Mouse (Mus musculus) brain, adult 2 months (tissue): ENCODE results near the gene Agr3.

Experiments used
- DNase-seq: peaks from one replicate; pipeline ENCODE4 v3.0.0; 2011; ENCODE audit warnings: low read depth, low spot score

The Agr3 gene

DNA sequence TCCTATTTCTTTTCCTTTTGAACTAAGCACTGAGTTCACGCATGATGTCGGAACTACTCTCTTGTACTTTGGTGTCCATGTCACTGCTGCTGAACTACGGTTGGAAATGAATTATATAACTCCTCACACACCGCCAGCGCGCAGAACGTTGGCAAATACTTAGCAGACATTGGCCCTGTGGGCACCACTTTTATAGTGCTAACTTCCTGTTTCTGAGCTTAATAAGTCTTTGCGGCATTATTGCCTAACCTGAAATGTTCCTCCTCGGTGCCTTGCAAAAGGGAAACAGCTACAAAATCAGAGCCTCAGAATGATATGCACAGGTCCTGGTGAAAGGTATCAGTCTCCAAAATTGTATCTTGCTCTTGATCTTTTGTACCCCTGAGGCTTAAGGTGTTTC is 58.1 kb downstream of the Agr3 start:
- no peak for DNase-seq

DNA sequence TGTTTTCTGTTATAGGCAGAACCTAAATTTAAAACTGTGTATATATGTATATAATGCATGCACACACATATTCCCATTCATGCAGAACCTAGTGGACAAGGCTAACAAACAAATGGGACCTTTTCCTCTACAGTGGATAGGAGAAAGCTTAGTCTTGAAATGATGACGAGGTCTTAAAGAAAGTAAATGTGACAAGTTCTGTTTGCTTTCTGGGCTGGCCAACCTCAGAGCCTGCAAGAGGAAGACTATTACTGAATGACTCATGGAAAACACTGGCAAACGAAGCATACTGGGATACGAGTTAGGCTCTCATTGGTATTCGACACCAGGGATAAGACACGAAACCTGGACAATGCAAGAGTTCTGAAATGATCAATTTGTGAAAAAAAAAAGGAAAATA is 59.3 kb downstream of the Agr3 start:
- DNase-seq = no peak

DNA sequence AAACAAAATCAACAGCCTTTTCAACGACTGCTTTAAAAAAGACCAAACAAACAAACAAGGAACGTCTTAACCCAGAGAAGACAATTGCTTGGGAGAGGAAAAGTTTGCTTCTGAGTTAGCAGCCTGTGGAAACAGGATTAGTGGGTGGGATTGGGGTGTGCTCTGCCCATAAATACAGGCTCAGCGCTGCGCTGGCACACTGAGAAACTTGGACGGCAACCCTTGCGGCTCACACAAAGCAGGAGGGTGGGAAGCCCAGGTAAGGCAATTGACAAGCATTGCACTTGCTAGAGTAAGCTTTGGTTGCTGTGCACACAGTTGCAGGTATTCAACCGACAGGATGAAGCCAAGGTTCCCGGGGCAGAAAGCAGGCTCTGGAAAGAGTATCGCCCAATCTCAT is 67.3 kb downstream of the Agr3 start, which contains the start of gene Agr2:
Agr2 (plus strand) TSS at position 197 of the 400 bp plus-strand sequence.
- DNase-seq = no peak

DNA sequence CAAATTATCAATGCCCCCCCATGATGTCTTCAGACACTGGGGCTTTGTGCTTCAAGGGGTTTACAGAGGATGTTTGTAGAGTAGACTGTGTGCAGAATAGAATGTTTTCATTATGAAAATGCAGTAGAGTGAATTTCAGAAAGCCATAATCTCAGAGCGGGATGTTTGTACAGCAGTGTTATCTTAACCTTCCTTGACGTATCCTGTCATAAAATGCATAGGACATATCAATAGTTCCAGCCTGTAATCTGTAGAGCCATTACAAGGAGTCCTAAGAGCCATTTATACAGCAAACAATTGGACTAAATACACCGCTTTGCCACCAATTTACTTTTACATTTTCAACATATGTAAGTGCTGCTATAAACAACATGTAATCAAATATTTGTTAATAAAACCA is 68.2 kb downstream of the Agr3 start:
- DNase-seq = no peak

DNA sequence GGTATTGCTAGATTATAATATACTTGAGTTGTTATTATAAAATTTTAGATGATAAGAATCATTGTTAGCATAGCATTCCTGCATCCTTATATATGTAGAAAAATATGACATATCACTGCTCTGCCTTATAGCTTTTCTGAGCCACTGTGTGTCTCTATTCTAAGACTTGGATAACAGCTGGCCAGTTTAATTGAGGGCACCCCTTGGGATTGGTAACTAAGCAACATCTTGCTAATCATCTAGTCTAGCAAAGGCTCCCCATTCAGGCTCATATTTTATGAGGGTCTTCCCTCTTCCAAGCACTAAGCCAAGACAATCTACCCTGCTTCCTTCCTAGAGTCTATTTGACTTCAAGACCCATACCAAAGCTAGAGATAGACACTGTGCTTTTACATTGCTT is 68.7 kb downstream of the Agr3 start:
- no peak for DNase-seq

DNA sequence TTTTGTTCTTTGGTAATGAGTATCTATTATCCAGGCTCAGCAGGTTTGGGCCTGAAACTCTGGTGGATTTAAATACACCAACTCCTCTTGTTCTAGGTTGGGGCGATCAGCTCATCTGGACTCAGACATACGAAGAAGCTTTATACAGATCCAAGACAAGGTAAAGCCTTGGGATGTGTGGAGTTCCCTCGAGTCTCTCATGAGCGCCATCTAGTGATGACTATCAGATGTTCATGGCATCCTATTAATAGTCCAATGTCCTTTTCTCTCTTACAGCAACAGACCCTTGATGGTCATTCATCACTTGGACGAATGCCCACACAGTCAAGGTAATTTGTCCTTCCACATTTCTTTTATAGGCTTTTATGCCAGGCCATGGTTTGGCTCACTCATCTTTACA is 70.4 kb downstream of the Agr3 start:
- peak; percentile 64 for DNase-seq
